Mouse (Mus musculus): ENCODE data around the gene Cdc34. TPM values are rescaled to one million over a fixed set of nuclear protein-coding genes. Genes with fewer than 3 reads are reported as not detected.
"Not testable (repeated sequence)": the region's sequence is repeated elsewhere in the genome, so short reads cannot be mapped to it uniquely, and the experiment has no call there.

Cdc34 gene
- polyA plus RNA-seq, 1 experiment from 2014 or later, result 108 TPM

- H3K4me1 ChIP-seq, result peaks cover 42% of the 10 kb centered on the region
Observed at GRCm38 (mm10) chr10:79702970-79703369, 21.0 kb downstream of the Cdc34 start.

GRCm38 (mm10) chr10:79703541-79703940 lies 21.5 kb downstream of the Cdc34 start:
- peak overlapping the region; percentile 61 for H3K27ac ChIP-seq
- H3K36me3 ChIP-seq, result peaks cover 1% of the 10 kb centered on the region
- H3K27me3 ChIP-seq (replicated peaks), result no peaks in the 10 kb centered on the region
- H3K4me1 ChIP-seq, result peaks cover 40% of the 10 kb centered on the region
- no peak for ATAC-seq (ENCODE audit: insufficient read depth, low FRiP score, low read depth)
- no peak overlapping the region for H3K9ac ChIP-seq
- peak overlapping the region; percentile 71 for H3K4me3 ChIP-seq (replicated peaks)
- H3K9me3 ChIP-seq, result no peaks in the 10 kb centered on the region
- H3K4me2 ChIP-seq, result peak overlapping the region; percentile 83
- 77% methylated on average over 10 of the region's 10 CpGs for WGBS

More at GRCm38 (mm10) chr10:79702970-79703369, 21.0 kb downstream of the Cdc34 start:
- WGBS, result 81% methylated on average over 4 of the region's 4 CpGs
- not testable (repeated sequence) for H3K4me3 ChIP-seq (replicated peaks); H3K9me3 ChIP-seq; H3K36me3 ChIP-seq; H3K9ac ChIP-seq; H3K27me3 ChIP-seq (replicated peaks); H3K27ac ChIP-seq; H3K4me2 ChIP-seq; ATAC-seq (ENCODE audit: insufficient read depth, low FRiP score, low read depth)

- peak within 1 kb of the TSS; percentile 88 for H3K9ac ChIP-seq
- H3K27ac ChIP-seq, result peak within 1 kb of the TSS; percentile 81
- under 1% methylated on average over 65 of the region's 65 CpGs for WGBS
Observed at GRCm38 (mm10) chr10:79704065-79704969, 22.3 kb downstream of the Cdc34 start, which contains the start of gene Bsg. Gene Bsg (plus strand): TSS chr10:79704491.

DNA sequence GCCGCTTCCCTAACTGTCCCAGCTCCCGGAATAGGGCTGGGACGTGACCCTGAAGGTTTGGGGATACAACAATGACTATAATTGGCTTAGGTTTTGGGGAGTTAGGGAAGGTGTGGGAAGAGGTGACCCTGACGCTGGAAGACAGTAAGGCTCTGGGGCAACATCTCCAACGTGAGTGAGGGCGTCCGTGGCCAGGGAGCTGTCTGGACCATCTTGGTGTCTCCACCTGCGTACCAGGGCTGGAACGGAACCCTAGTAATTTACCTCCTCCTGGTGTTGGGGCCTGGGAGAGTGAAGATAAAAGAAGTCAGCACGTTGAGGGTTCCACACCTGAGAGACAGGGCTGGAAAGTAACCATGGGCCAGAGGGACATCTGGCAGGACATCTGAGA lies 23.0 kb downstream of the Cdc34 start:
- Histone ChIP-seq H3K4me1 (peaks cover 49% of the 10 kb centered on the region), H3K27ac (peak overlapping the region; percentile 81)

More at GRCm38 (mm10) chr10:79704065-79704969, 22.3 kb downstream of the Cdc34 start, which contains the start of gene Bsg:
- ATAC-seq (ENCODE audit: insufficient read depth, low FRiP score, low read depth), result peak; percentile 94
- Histone ChIP-seq H3K36me3 (peaks cover 9% of the 10 kb centered on the region), H3K9me3 (no peaks in the 10 kb centered on the region), H3K4me1 (peaks cover 48% of the 10 kb centered on the region), H3K4me2 (peak within 1 kb of the TSS; percentile 83), H3K27me3 (replicated peaks) (no peaks in the 10 kb centered on the region), H3K4me3 (replicated peaks) (peak within 1 kb of the TSS; percentile 71)

GRCm38 (mm10) chr10:79705951-79706350 lies 24.0 kb downstream of the Cdc34 start:
- H3K4me2 ChIP-seq, result peak overlapping the region; percentile 83
- WGBS, result 72% methylated on average over 5 of the region's 5 CpGs
- H3K27me3 ChIP-seq (replicated peaks), result no peaks in the 10 kb centered on the region
- H3K9me3 ChIP-seq, result no peaks in the 10 kb centered on the region
- peak overlapping the region; percentile 71 for H3K4me3 ChIP-seq (replicated peaks)
- ATAC-seq (ENCODE audit: insufficient read depth, low FRiP score, low read depth), result peak; percentile 53; the same call in 1 of the 2 replicates
- H3K9ac ChIP-seq, result 0 out of 2 replicates have a peak overlapping the region, but pooled peaks have one; percentile 88
- H3K27ac ChIP-seq, result no peak overlapping the region; the same call in 1 of the 2 replicates
- H3K36me3 ChIP-seq, result peaks cover 25% of the 10 kb centered on the region
- peaks cover 46% of the 10 kb centered on the region for H3K4me1 ChIP-seq

More for the DNA sequence above, 23.0 kb downstream of the Cdc34 start:
- Histone ChIP-seq H3K4me2 (peak overlapping the region; percentile 83), H3K4me3 (replicated peaks) (peak overlapping the region; percentile 71), H3K9ac (peak overlapping the region; percentile 88), H3K36me3 (peaks cover 15% of the 10 kb centered on the region), H3K9me3 (no peaks in the 10 kb centered on the region), H3K27me3 (replicated peaks) (no peaks in the 10 kb centered on the region)
- WGBS, result 5% methylated on average over 10 of the region's 10 CpGs
- no peak for ATAC-seq (ENCODE audit: insufficient read depth, low FRiP score, low read depth)

- peak overlapping the region; percentile 83 for H3K4me2 ChIP-seq
Observed at GRCm38 (mm10) chr10:79706406-79707094, 24.6 kb downstream of the Cdc34 start.

DNA sequence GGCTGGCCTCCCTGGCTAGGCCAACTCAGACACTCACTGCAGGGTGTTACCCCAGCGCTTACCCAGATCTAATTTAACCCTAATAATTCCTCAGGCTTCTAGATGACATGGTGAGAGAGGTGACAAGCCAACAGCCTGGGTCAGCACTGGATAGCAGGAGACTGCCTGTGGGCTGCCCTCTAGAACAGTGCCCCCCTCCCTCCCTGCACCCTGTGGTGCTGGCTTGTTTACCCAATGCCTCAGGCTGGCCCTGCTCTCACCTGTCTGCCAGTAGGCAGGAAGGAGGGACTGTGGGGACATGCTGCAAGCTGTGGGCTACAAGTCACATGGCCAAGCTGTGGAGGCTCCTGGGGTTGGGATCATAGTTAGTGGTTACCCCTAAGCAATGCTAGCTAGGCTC lies 25.2 kb downstream of the Cdc34 start:
- Histone ChIP-seq H3K36me3 (peaks cover 33% of the 10 kb centered on the region), H3K4me1 (peaks cover 36% of the 10 kb centered on the region), H3K4me3 (replicated peaks) (no peak overlapping the region), H3K27me3 (replicated peaks) (no peaks in the 10 kb centered on the region), H3K27ac (peak overlapping the region; percentile 21; the same call in 1 of the 2 replicates), H3K9ac (no peak overlapping the region), H3K4me2 (peak overlapping the region; percentile 83; the same call in 1 of the 2 replicates), H3K9me3 (no peaks in the 10 kb centered on the region)
- ATAC-seq (ENCODE audit: insufficient read depth, low FRiP score, low read depth), result no peak
- 70% methylated on average over 1 of the region's 1 CpGs for WGBS

More at GRCm38 (mm10) chr10:79706406-79707094, 24.6 kb downstream of the Cdc34 start:
- Histone ChIP-seq H3K27me3 (replicated peaks) (no peaks in the 10 kb centered on the region), H3K4me3 (replicated peaks) (peak overlapping the region; percentile 71), H3K9me3 (no peaks in the 10 kb centered on the region), H3K27ac (no peak overlapping the region; the same call in 1 of the 2 replicates), H3K9ac (0 out of 2 replicates have a peak overlapping the region, but pooled peaks have one; percentile 7), H3K4me1 (peaks cover 42% of the 10 kb centered on the region), H3K36me3 (peaks cover 29% of the 10 kb centered on the region)
- ATAC-seq (ENCODE audit: insufficient read depth, low FRiP score, low read depth), result no peak
- WGBS, result 76% methylated on average over 5 of the region's 5 CpGs

DNA sequence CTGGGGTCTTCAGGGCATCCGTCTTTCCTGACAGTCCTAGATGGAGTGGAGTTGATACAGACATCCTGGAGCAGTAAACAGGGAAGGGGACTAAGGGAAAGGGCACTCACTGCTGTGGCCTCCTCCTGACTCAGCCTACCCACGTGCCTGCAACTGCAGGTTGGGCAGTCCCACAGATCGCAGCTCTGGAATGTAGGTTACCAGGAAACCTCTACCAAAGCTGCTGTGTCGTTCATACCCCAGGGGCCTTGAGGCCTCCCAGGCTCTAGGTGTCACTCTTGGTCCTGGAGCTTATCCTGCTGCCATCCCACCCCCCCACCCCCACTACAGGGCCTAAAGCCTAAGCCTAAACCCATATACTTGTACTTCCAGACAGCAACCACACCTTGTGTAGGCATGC lies 25.8 kb downstream of the Cdc34 start:
- H3K4me2 ChIP-seq, result no peak overlapping the region
- H3K27ac ChIP-seq, result peak overlapping the region; percentile 21; the same call in 1 of the 2 replicates
- no peak overlapping the region for H3K9ac ChIP-seq
- H3K4me1 ChIP-seq, result peaks cover 39% of the 10 kb centered on the region
- no peak for ATAC-seq (ENCODE audit: insufficient read depth, low FRiP score, low read depth)
- H3K36me3 ChIP-seq, result peaks cover 33% of the 10 kb centered on the region
- H3K4me3 ChIP-seq (replicated peaks), result no peak overlapping the region
- H3K27me3 ChIP-seq (replicated peaks), result no peaks in the 10 kb centered on the region
- no peaks in the 10 kb centered on the region for H3K9me3 ChIP-seq
- WGBS, result 55% methylated on average over 4 of the region's 4 CpGs

DNA sequence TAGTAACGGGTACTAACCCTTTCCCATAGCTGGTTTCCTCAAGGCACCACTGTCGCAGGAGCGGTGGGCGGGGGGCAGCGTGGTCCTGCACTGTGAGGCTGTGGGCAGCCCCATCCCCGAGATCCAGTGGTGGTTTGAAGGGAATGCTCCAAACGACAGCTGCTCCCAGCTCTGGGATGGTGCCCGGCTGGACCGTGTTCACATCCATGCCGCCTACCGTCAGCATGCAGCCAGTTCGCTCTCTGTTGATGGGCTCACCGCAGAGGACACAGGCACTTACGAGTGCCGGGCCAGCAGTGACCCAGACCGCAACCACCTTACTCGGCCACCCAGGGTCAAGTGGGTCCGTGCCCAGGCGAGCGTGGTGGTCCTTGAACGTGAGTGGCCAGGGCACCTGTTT lies 26.7 kb downstream of the Cdc34 start:
- H3K9ac ChIP-seq, result no peak overlapping the region
- H3K4me2 ChIP-seq, result no peak overlapping the region
- H3K4me1 ChIP-seq, result peaks cover 39% of the 10 kb centered on the region
- H3K9me3 ChIP-seq, result no peaks in the 10 kb centered on the region
- H3K27me3 ChIP-seq (replicated peaks), result no peaks in the 10 kb centered on the region
- WGBS, result 90% methylated on average over 21 of the region's 21 CpGs
- H3K27ac ChIP-seq, result no peak overlapping the region
- no peak overlapping the region for H3K4me3 ChIP-seq (replicated peaks)
- peaks cover 33% of the 10 kb centered on the region for H3K36me3 ChIP-seq
- no peak for ATAC-seq (ENCODE audit: insufficient read depth, low FRiP score, low read depth)

- no peak for ATAC-seq (ENCODE audit: insufficient read depth, low FRiP score, low read depth)
- WGBS, result 54% methylated on average over 7 of the region's 7 CpGs
- no peak overlapping the region for H3K9ac ChIP-seq
- H3K36me3 ChIP-seq, result peaks cover 33% of the 10 kb centered on the region
- H3K4me1 ChIP-seq, result peaks cover 39% of the 10 kb centered on the region
- no peak overlapping the region for H3K27ac ChIP-seq
- no peaks in the 10 kb centered on the region for H3K27me3 ChIP-seq (replicated peaks)
- H3K4me3 ChIP-seq (replicated peaks), result no peak overlapping the region
- H3K9me3 ChIP-seq, result no peaks in the 10 kb centered on the region
- H3K4me2 ChIP-seq, result no peak overlapping the region
Observed at GRCm38 (mm10) chr10:79709307-79709706, 27.3 kb downstream of the Cdc34 start.

- Histone ChIP-seq H3K36me3 (peaks cover 33% of the 10 kb centered on the region), H3K4me3 (replicated peaks) (no peak overlapping the region), H3K4me2 (no peak overlapping the region), H3K27ac (no peak overlapping the region), H3K27me3 (replicated peaks) (peaks cover 26% of the 10 kb centered on the region), H3K4me1 (peaks cover 28% of the 10 kb centered on the region), H3K9me3 (no peaks in the 10 kb centered on the region), H3K9ac (no peak overlapping the region)
- 74% methylated on average over 1 of the region's 1 CpGs for WGBS
- 0 out of 2 replicates have a peak, but pooled peaks have one; percentile 7 for ATAC-seq (ENCODE audit: insufficient read depth, low FRiP score, low read depth)
Observed at GRCm38 (mm10) chr10:79712029-79712428, 30.0 kb downstream of the Cdc34 start.
